Mouse (Mus musculus) midbrain, embryonic 10.5 days (tissue): ENCODE data around the gene Elfn2. TPM values are rescaled to one million over a fixed set of nuclear protein-coding genes. Genes with fewer than 3 reads are reported as not detected.

Source experiments
- DNase-seq: peaks from one replicate; pipeline ENCODE4 v3.0.0-alpha.2; 2017; ENCODE audit warnings: low spot score
- H3K27ac ChIP-seq: fragments of 300-500 bp; sonication (generic); replicated peaks from 2 replicates; pipeline ENCODE4 v1.5.1; 2016; ENCODE audit warnings: mild to moderate bottlenecking
- H3K27me3 ChIP-seq: fragments of 300-500 bp; sonication (generic); 2 replicates; pipeline ENCODE4 v1.6.1; 2016; ENCODE audit warnings: low read depth, mild to moderate bottlenecking; ENCODE audit not compliant: poor library complexity, severe bottlenecking
- H3K36me3 ChIP-seq: fragments of 300-500 bp; sonication (generic); 2 replicates; pipeline ENCODE4 v1.6.1; 2016; ENCODE audit warnings: mild to moderate bottlenecking, moderate library complexity
- H3K4me1 ChIP-seq: fragments of 300-500 bp; sonication (generic); 2 replicates; pipeline ENCODE4 v1.6.1; 2016
- H3K4me3 ChIP-seq: fragments of 300-500 bp; sonication (generic); 2 replicates; pipeline ENCODE4 v1.5.1; 2016; ENCODE audit warnings: mild to moderate bottlenecking, moderate library complexity
- H3K9me3 ChIP-seq: fragments of 300-500 bp; sonication (generic); replicated peaks from 2 replicates; pipeline ENCODE4 v1.6.1; 2016; ENCODE audit warnings: mild to moderate bottlenecking
- WGBS: fragments of 180-500 bp; shearing (Covaris S2); methylation state at CpG from one replicate; pipeline ENCODE4 v1.1.7; 2016; 5-methylcytosine and 5-hydroxymethylcytosine counted together
- polyA plus RNA-seq: library from polyadenylated mRNA; unstranded; fragments of >200 nt; fragmentation: Nextera tagmentation; extraction: Ambion mirVana; gene quantifications from 2 replicates; pipeline ENCODE4 v1.2.1, GENCODE M21; 2016

Elfn2 gene
- polyA plus RNA-seq, 1 experiment from 2014 or later: 0.23 TPM

DNA sequence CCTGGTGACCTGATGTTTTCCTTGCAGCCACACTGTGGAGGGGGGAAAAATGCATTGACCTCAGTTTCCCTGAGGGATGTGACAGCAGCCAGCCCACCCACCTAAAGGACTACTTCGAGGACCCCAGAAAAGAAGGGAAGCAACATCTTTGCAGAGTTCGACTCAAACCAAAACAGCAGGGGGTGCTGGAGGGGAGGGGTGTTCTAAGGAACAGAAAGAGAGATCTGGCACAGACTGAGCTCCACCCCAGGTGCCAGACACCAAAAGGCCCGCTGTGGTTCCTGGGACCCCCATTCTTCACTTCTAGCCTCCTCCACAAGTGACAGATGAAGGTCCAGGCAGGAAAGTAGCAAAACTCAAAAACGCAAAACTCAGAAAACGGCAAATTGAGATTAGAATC, 2.7 kb downstream of the Elfn2 start:
- H3K4me1 ChIP-seq: peaks cover 59% of the 10 kb centered on the region

GRCm38 (mm10) chr15:78713751-78714150, 4.8 kb downstream of the Elfn2 start:
- no peaks in the 10 kb centered on the region for H3K36me3 ChIP-seq
- 83% methylated on average over 7 of the region's 7 CpGs for WGBS
- H3K4me3 ChIP-seq: no peak overlapping the region
- H3K4me1 ChIP-seq: peaks cover 58% of the 10 kb centered on the region
- H3K27ac ChIP-seq: no peak overlapping the region
- peaks cover 88% of the 10 kb centered on the region for H3K27me3 ChIP-seq
- DNase-seq: no peak
- H3K9me3 ChIP-seq: no peaks in the 10 kb centered on the region

More for the DNA sequence above, 2.7 kb downstream of the Elfn2 start:
- Histone ChIP-seq H3K27me3 (peaks cover 99% of the 10 kb centered on the region), H3K27ac (no peak overlapping the region), H3K9me3 (no peaks in the 10 kb centered on the region), H3K36me3 (no peaks in the 10 kb centered on the region), H3K4me3 (no peak overlapping the region)
- WGBS: 57% methylated on average over 5 of the region's 5 CpGs
- no peak for DNase-seq

GRCm38 (mm10) chr15:78712335-78713258, 6.0 kb downstream of the Elfn2 start:
- Histone ChIP-seq H3K36me3 (no peaks in the 10 kb centered on the region), H3K4me3 (peak overlapping the region; percentile 50), H3K27me3 (peaks cover 77% of the 10 kb centered on the region), H3K4me1 (peaks cover 48% of the 10 kb centered on the region), H3K27ac (0 out of 2 replicates have a peak overlapping the region, but pooled peaks have one; percentile 33), H3K9me3 (no peaks in the 10 kb centered on the region)
- peak; percentile 38 for DNase-seq
- 9% methylated on average over 53 of the region's 53 CpGs for WGBS

DNA sequence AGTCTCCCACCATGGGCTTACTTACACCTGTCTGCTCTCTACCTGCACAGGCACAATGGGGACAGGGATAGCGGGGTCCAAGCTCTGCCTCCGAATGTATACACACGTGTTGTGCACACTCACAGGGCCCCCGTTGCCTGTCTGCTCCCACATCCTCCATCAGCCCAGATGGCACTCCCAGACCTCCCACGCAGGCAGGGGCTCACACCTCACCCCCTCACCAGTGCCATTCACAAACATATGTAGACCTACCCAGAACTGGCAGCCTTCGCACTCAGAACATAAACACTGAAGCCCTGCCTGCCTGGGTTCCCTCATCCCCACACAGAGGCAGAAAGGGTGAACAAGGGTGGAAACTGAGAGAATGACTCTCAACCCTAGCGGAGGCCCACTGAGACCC, 6.6 kb downstream of the Elfn2 start:
- Histone ChIP-seq H3K4me1 (peaks cover 45% of the 10 kb centered on the region), H3K27me3 (peaks cover 70% of the 10 kb centered on the region), H3K36me3 (no peaks in the 10 kb centered on the region), H3K4me3 (peak overlapping the region; percentile 50; the same call in 1 of the 2 replicates), H3K27ac (no peak overlapping the region), H3K9me3 (no peaks in the 10 kb centered on the region)
- WGBS: 75% methylated on average over 7 of the region's 7 CpGs
- DNase-seq: no peak

DNA sequence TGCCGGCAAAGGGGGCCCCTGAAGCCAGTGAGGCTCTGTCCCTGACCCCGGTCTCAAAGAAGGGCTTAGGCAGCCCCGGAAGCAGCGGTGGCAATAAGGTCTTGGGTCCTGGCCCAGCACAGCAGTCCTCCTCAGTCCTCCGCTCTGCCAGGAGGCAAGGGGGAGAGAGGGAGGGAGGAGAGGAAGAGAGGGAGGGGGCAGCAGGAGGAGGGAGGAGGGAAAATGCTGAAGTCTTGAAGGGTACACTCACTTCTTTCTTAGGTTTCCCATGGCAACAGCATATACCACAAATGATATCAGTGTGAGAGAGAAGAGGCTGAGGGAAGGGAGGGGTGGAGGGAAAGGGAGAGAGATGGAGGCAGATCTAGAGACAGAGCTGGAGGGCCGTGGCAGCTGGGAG, 7.9 kb downstream of the Elfn2 start:
- peaks cover 43% of the 10 kb centered on the region for H3K4me1 ChIP-seq
- peaks cover 57% of the 10 kb centered on the region for H3K27me3 ChIP-seq
- no peaks in the 10 kb centered on the region for H3K36me3 ChIP-seq
- no peaks in the 10 kb centered on the region for H3K9me3 ChIP-seq
- 57% methylated on average over 6 of the region's 6 CpGs for WGBS
- H3K4me3 ChIP-seq: no peak overlapping the region
- peak overlapping the region; percentile 6; the same call in 1 of the 2 replicates for H3K27ac ChIP-seq
- DNase-seq: no peak

- DNase-seq: peak; percentile 65
- Histone ChIP-seq H3K27ac (no peak overlapping the region), H3K4me1 (peaks cover 43% of the 10 kb centered on the region), H3K9me3 (no peaks in the 10 kb centered on the region), H3K36me3 (no peaks in the 10 kb centered on the region), H3K27me3 (peaks cover 49% of the 10 kb centered on the region), H3K4me3 (no peak overlapping the region)
- 22% methylated on average over 7 of the region's 7 CpGs for WGBS
These were observed 8.8 kb downstream of the Elfn2 start for GRCm38 (mm10) chr15:78709767-78710166.

GRCm38 (mm10) chr15:78706630-78707029, 11.9 kb downstream of the Elfn2 start:
- H3K9me3 ChIP-seq: no peaks in the 10 kb centered on the region
- WGBS: 72% methylated on average over 3 of the region's 3 CpGs
- no peaks in the 10 kb centered on the region for H3K36me3 ChIP-seq
- H3K4me3 ChIP-seq: no peak overlapping the region
- H3K4me1 ChIP-seq: peaks cover 31% of the 10 kb centered on the region
- peaks cover 21% of the 10 kb centered on the region for H3K27me3 ChIP-seq
- DNase-seq: no peak
- H3K27ac ChIP-seq: no peak overlapping the region

DNA sequence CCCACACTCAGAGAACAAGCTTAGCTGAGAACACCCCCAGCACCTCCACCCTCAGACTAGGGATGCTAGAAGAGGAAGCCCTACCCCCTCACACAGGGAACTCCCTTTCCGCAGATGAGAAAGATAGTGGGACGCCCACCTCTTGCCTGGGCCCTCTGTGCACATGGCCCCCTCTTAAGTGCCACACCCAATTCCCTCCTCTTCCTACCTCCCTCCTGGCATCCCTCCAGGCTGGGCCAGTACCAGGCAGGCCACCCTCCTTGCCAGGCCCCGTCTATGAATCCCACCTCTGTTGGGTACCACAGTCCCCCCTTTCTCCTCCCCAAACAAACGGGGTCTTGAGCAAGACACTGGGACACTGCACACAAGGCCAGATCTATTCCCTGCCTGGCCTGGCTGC, 13.7 kb downstream of the Elfn2 start:
- no peaks in the 10 kb centered on the region for H3K36me3 ChIP-seq

GRCm38 (mm10) chr15:78704007-78704406, 14.6 kb downstream of the Elfn2 start:
- Histone ChIP-seq H3K9me3 (no peaks in the 10 kb centered on the region), H3K27ac (no peak overlapping the region), H3K36me3 (no peaks in the 10 kb centered on the region), H3K4me1 (peaks cover 8% of the 10 kb centered on the region; the same call in 1 of the 2 replicates), H3K27me3 (peaks cover 11% of the 10 kb centered on the region), H3K4me3 (no peak overlapping the region)
- no peak for DNase-seq
- 92% methylated on average over 3 of the region's 3 CpGs for WGBS

More for the DNA sequence above, 13.7 kb downstream of the Elfn2 start:
- peaks cover 5% of the 10 kb centered on the region; the same call in 1 of the 2 replicates for H3K27me3 ChIP-seq
- H3K27ac ChIP-seq: no peak overlapping the region
- H3K4me3 ChIP-seq: no peak overlapping the region
- H3K9me3 ChIP-seq: no peaks in the 10 kb centered on the region
- H3K4me1 ChIP-seq: peaks cover 13% of the 10 kb centered on the region
- WGBS: 76% methylated on average over 4 of the region's 4 CpGs
- DNase-seq: no peak

DNA sequence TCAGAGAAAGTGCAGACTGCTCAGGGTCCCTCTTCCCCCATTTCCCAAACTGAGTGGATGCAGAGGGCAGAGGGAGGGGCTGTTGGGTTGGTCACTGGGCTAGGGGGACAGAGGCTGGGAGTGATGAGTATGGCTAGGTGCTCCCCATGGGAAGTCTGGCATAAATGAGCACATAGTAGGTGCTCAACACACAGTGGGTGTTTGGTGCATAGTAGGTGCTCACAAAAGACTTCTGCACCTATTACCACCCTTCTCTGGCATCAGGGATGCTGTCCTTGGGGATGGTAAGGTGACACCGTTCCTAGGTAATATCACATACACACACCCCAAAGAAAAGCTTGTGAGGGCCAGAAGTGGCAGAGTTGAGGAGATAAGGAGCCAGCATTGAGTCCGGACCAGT, 18.2 kb downstream of the Elfn2 start:
- 91% methylated on average over 2 of the region's 2 CpGs for WGBS
- Histone ChIP-seq H3K27ac (no peak overlapping the region), H3K4me1 (peaks cover 25% of the 10 kb centered on the region), H3K27me3 (peaks cover 35% of the 10 kb centered on the region), H3K36me3 (no peaks in the 10 kb centered on the region), H3K4me3 (no peak overlapping the region), H3K9me3 (no peaks in the 10 kb centered on the region)
- DNase-seq: no peak

DNA sequence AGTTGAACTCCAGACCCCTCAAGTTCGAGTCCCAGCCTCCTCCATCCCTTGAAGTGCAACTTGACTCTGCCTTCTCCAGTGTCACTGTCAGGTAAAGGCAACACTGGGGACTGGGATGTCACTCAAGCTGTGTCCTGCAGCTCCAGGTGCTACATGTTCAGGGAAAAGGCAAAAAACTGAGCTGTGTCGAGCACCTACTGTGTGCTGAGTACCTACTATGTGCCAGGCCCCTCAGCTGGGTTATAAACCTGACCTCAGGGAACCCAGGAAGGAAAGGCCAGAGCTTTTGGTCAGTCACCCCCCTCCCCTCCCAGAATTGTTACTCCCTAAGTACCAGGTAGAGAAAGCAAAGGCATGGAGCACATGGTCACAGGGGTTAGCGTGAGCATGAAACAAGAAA, 19.1 kb downstream of the Elfn2 start:
- Histone ChIP-seq H3K27me3 (peaks cover 42% of the 10 kb centered on the region), H3K27ac (no peak overlapping the region), H3K9me3 (no peaks in the 10 kb centered on the region), H3K4me1 (peaks cover 26% of the 10 kb centered on the region), H3K4me3 (no peak overlapping the region), H3K36me3 (no peaks in the 10 kb centered on the region)
- no peak for DNase-seq
- WGBS: 65% methylated on average over 3 of the region's 3 CpGs

- Histone ChIP-seq H3K4me3 (no peak overlapping the region), H3K9me3 (no peaks in the 10 kb centered on the region), H3K27ac (no peak overlapping the region; the same call in 1 of the 2 replicates), H3K27me3 (peaks cover 46% of the 10 kb centered on the region), H3K36me3 (no peaks in the 10 kb centered on the region), H3K4me1 (peaks cover 22% of the 10 kb centered on the region)
- DNase-seq: no peak
- 83% methylated on average over 13 of the region's 13 CpGs for WGBS
These were observed 20.0 kb downstream of the Elfn2 start for GRCm38 (mm10) chr15:78698491-78699135.

DNA sequence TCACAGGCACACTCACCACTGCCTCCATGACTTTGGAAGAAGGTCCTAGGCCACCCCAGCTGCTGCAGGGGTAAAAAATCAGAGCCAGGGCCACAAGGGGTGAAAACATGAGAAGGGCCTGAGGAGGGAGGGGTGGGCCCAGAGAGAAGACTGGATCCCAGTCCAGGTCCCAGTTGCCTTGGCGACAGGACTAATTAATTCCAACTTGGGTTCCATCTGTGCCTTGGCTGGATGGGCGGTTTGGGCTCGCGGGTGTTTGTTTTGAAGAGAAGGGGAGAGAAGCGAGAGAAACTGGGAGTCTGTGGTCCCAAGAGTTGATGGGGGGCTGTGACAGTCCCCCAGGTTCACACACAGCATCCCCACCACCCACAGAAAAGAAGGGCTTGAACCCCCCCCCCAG, 20.5 kb downstream of the Elfn2 start:
- DNase-seq: peak; percentile 31
- no peaks in the 10 kb centered on the region for H3K9me3 ChIP-seq
- peaks cover 22% of the 10 kb centered on the region for H3K4me1 ChIP-seq
- peaks cover 47% of the 10 kb centered on the region for H3K27me3 ChIP-seq
- H3K4me3 ChIP-seq: no peak overlapping the region
- no peaks in the 10 kb centered on the region for H3K36me3 ChIP-seq
- peak overlapping the region; percentile 30 for H3K27ac ChIP-seq
- WGBS: 34% methylated on average over 5 of the region's 5 CpGs
